Mouse (Mus musculus) cerebellum, adult (tissue): Measurements from ENCODE around the gene Cybb.
"Not testable (repeated sequence)": the region's sequence is repeated elsewhere in the genome, so short reads cannot be mapped to it uniquely, and the experiment has no call there.

ENCODE experiments used
- ATAC-seq: cut with Nextera tagmentation; 2 replicates; pipeline ENCODE4 v1.9.2; 2017; ENCODE audit warnings: mild to moderate bottlenecking, moderate library complexity, mixed read lengths; ENCODE audit not compliant: insufficient number of reproducible peaks, low FRiP score, low TSS enrichment

The Cybb gene

DNA sequence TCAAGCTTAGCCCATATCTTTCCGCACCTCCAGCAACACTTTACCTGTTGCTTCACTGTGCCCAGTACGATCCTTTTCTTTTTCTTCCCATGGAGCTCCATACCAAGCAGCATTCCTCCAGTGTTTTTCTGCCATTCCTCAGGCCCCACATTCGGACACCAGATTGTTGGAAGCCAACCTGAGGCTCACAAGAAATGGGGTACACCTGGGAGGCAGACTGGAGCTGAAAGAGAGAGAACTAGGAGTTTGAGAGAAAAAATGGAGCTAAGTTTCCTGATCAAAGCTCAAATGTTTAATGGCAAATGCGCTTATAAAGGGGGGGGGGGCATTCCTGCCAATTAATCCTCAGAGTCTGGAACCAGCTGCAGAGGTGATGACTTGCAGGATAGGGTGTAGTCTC lies at the start of gene Cybb:
TSS of gene Cybb (minus strand) at position 101 of the 400 bp plus-strand sequence.
- no peak for ATAC-seq

DNA sequence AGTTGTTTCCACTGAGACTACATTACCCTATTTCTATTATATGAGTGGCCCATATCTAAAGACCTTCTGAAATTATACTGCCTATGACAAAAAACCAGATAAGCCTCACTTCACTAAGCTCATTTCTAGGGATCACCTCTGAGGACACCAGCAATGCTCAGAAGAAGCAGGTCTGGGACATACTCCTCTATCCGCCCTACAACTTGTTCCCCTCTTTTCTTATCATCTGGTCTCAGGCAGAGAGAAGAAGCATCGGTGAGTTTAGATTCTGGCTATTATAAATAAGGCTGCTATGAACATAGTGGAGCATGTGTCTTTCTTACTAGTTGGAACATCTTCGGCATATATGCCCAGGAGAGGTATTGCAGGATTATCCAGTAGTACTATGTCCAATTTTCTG lies 49.3 kb upstream of the Cybb start:
- no peak for ATAC-seq

DNA sequence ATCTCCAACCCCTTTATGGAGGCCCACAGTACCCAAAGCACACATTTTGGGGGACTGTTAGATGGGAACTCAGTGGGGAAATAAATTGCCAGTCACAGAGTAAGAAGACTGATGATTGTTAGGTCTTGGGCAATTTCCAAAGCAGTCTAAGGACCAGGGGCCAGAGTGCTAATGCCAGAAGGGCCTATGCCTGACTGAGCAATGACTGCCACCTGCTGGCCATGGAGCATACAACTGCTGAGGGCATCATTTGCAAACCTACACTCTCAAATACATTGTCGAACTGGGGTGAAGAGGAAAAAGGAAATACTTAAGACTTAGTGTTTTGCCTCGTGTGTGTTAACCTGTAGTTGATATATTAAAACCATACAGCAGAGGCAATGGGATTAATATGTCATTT lies 32.4 kb upstream of the Cybb start:
- ATAC-seq: not testable (repeated sequence)

- ATAC-seq: not testable (repeated sequence)
These were observed 30.0 kb upstream of the Cybb start for GRCm38 (mm10) chrX:9517531-9517930.

DNA sequence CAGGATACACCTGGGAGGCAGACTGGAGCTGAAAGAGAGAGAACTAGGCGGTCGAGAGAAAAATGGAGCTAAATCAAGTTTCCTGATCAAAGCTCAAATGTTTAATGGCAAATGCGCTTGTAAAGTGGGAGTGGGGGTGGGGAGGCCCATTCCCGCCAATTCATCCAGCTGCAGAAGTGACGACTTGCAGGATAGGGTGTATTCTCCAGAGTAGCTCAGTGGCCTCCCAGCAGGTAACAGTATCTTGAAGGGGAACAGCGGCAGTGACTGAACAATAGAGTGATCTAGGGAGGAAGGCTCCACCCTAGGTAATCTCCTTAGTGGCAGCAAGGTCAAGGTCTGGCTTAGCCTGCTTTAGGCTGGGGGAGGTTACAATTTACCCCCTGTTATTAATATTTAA lies 12.5 kb downstream of the Cybb start:
- not testable (repeated sequence) for ATAC-seq

- no peak for ATAC-seq
These were observed 13.1 kb downstream of the Cybb start for GRCm38 (mm10) chrX:9474440-9474839.

- no peak for ATAC-seq
These were observed 13.8 kb downstream of the Cybb start for GRCm38 (mm10) chrX:9473768-9474167.

- ATAC-seq: no peak
These were observed 16.7 kb downstream of the Cybb start for GRCm38 (mm10) chrX:9470811-9471388.

DNA sequence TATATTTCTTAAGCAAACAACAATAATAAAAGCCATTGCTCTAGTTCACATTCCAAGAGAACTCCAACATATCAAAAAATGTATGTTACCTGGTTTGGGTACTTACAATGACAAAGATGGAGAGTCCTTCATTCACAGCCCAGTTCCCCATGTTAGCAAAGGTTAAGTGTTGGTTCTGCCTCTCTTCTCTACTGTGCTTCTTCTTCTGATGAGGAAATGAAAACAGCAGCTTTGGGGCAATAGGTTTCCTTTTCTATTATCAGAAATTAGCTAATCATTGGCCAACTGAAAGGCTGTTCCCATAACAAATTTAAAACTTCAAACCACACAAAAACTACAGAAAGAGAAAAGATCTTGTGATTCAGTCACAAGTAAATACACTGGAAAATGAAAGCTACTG lies 18.5 kb downstream of the Cybb start:
- ATAC-seq: no peak

GRCm38 (mm10) chrX:9467020-9467419 lies 20.6 kb downstream of the Cybb start:
- no peak for ATAC-seq

DNA sequence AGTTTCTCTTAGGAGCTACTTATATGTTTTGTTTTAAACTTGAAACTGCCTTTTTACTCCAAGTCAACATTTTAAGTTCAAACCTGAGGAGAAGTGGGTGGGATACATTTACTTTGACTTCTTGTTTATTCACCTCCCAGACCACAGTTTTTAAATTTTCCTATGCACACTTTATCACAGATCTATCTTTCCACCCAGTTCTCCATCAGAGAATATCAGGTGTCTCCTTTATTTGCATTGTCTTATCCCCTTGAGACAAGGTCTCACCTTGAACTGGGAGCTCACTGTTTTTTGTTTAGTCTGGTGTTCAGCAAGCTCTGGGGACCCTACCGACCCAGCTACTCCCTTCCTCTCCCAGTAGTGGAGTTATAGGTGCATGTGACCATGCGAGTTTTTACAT lies 21.7 kb downstream of the Cybb start:
- no peak for ATAC-seq

DNA sequence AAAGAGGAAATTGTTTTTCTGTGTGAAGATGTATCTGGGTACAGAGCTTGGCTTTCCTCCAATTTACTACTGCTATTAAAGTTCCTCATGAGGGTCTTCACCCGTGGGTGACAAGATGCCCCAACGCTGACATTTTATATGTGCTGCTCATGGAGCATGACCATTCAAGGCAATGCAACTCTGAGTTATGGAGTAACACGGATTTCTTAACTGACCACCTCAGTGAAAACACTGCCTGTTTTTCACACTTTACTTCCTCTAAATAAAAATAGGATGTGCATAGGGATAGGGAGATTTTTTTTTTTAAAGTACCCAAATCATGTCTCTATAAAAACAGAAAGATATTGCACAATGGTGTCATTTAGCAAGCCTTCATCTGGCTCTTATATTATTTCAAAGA lies 24.9 kb downstream of the Cybb start:
- no peak for ATAC-seq

DNA sequence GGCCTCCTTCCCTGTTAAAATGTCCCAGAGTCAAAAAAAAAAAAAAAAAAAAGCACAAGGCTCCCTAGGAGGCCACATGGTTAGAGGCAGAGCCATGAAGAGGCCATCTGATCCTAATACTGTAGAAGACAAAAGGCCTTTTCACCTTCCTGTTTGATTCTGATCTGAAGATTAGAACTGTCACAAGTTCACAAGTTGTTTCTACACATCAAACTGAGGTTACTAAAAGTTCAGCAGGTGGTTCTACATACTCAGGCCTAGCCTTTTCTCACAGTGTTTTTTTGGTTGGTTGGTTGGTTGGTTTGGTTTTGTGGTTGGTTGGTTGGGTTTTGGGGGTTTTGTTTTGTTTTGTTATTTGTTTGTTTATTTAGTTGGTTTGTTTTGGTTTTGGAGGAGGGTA lies 26.2 kb downstream of the Cybb start:
- ATAC-seq: no peak

DNA sequence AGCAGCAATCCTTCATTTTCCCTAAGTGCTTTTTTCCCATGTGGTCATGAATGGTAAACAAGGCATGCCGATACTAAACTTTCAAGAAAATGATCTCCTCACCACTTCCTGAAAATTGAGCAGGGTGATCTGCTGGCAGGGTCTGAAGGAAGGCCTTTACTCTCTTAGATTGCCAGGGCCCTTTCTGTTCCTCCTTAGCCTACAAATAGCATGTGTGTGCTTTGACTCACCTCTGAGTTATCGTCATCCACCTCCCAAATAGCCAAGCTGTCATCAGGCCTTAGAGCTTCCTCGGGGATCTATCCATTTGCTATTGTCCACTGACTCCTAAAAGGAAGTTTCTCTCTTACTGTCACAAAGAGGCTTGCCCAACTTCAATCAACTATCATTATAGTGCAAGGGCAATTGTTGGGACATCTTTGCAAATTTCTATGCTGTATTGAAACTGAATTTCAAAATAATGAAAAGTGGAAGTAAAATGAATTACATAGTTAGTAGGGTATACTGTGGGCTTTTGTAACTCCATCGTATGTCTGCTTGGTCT lies 27.1 kb downstream of the Cybb start:
- ATAC-seq: no peak

DNA sequence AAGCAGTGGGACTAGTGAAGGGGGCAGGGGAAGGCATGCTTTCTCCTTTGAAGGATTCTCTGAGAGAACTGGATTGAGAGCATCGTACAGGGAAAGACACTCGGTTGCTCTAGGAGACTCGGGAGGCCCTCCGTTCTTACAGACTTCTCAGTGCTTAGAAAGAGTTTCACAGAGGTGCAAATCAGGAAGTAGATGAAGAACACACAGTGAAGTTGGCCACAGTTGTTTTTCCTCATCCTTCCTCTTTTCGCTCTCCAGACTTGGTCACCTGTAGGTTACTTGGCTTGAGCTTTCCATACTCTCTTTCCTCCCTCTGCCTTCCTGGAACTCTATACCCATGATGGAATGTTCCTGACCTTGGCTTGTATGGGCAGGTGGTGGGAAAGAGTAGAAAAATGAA lies 35.2 kb downstream of the Cybb start:
- no peak for ATAC-seq

- ATAC-seq: no peak
These were observed 40.3 kb downstream of the Cybb start for GRCm38 (mm10) chrX:9447284-9447683.

DNA sequence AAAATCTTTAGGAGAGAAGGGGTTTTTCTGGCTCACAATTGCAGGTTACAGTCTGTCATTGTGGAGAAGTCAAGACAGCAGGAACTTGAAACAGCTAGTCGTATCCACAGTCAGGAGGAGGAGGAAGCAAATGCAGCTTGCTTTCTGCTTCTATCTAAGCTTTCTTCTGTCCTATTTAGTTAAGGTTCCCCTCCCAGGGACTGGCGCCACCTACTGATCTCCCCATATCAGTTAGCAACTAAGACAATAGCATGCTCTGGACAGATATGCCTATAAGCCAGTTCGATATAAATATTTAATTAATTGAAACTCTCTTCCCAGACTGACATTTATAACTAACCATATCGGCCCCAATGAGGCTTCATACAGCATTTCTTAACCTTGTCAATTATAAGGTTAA lies 46.5 kb downstream of the Cybb start:
- ATAC-seq: no peak

- no peak for ATAC-seq
These were observed 47.0 kb downstream of the Cybb start for GRCm38 (mm10) chrX:9440556-9440955.

DNA sequence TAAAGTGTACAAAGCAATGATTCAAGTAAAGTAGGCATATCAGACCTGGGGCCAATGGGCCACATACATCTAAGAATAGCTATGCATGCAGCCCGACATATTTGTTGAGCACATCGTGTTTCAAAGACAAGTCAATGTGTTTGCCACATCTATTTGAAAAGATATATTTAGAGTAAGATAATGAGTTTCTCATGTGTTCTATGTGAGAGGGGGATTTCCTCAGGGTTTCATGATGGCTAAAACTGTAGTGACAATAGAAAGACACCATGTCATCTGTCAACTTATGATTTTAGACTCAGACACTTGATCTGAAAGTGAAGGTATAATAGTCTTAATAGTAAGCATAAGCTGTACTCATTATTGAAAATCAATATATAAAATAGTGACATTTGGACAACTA lies 48.3 kb downstream of the Cybb start:
- no peak for ATAC-seq

GRCm38 (mm10) chrX:9413889-9414288 lies 73.7 kb downstream of the Cybb start:
- ATAC-seq: no peak
